Mouse (Mus musculus) lung, embryonic 16.5 days (tissue): ENCODE data around the gene Gprasp2. TPM values are rescaled to one million over a fixed set of nuclear protein-coding genes. Genes with fewer than 3 reads are reported as not detected.

Source experiments
- polyA plus RNA-seq: library from polyadenylated mRNA; unstranded; fragments of >200 nt; fragmentation: Nextera tagmentation; extraction: Ambion mirVana; gene quantifications from 2 replicates; pipeline ENCODE4 v1.2.1, GENCODE M21; 2015

Gene Gprasp2
- polyA plus RNA-seq, 1 experiment from 2014 or later, result 18.0 TPM

Other genes with a start within 250 kb of the Gprasp2 start
- gene Nxf7, start 240.3 kb upstream of the Gprasp2 start, polyA plus RNA-seq, result not detected in 2 replicates
- not detected in 2 replicates for gene Prame, start 211.3 kb upstream of the Gprasp2 start, polyA plus RNA-seq
- gene Tcp11x2, start 145.2 kb upstream of the Gprasp2 start, polyA plus RNA-seq, result not detected in 2 replicates
- gene Tmsb15a, start 113.8 kb upstream of the Gprasp2 start, polyA plus RNA-seq, result not detected in 2 replicates
- 8.5 and 10.5 TPM in 2 replicates for gene Armcx5, start 96.3 kb upstream of the Gprasp2 start, polyA plus RNA-seq
- 38.6 and 40.4 TPM in 2 replicates for gene Gprasp1, start 96.3 kb upstream of the Gprasp2 start, polyA plus RNA-seq
- 43.8 and 45.3 TPM in 2 replicates for gene Bhlhb9, start 41.4 kb upstream of the Gprasp2 start, polyA plus RNA-seq
- 44.3 and 48.4 TPM in 2 replicates for gene Arxes2, start 154.8 kb downstream of the Gprasp2 start, polyA plus RNA-seq
- gene Arxes1, start 194.3 kb downstream of the Gprasp2 start, polyA plus RNA-seq, result 13.2 and 17.7 TPM in 2 replicates
- gene Bex2, start 229.2 kb downstream of the Gprasp2 start, polyA plus RNA-seq, result 56.8 and 57.7 TPM in 2 replicates
- gene Nxf3, start 246.2 kb downstream of the Gprasp2 start, polyA plus RNA-seq, result 0.08 TPM in 1 of 2 replicates, not detected in the other